Mouse (Mus musculus) brain, adult 10 weeks (tissue): Measurements from ENCODE around the gene Gpatch11. TPM values are rescaled to one million over a fixed set of nuclear protein-coding genes. Genes with fewer than 3 reads are reported as not detected.

Experiments
- polyA plus RNA-seq: library from polyadenylated mRNA; stranded (reverse); fragments of 350-450 nt; fragmentation: Illumina TruSeq; extraction: RNeasy Lipid Tissue Mini Kit (QIAGEN cat#74804); gene quantifications from one replicate; pipeline ENCODE4 v1.2.3, GENCODE M21; 2015; ENCODE audit warnings: low read depth, low replicate concordance

Gpatch11 gene
- 36.2 TPM for polyA plus RNA-seq

DNA sequence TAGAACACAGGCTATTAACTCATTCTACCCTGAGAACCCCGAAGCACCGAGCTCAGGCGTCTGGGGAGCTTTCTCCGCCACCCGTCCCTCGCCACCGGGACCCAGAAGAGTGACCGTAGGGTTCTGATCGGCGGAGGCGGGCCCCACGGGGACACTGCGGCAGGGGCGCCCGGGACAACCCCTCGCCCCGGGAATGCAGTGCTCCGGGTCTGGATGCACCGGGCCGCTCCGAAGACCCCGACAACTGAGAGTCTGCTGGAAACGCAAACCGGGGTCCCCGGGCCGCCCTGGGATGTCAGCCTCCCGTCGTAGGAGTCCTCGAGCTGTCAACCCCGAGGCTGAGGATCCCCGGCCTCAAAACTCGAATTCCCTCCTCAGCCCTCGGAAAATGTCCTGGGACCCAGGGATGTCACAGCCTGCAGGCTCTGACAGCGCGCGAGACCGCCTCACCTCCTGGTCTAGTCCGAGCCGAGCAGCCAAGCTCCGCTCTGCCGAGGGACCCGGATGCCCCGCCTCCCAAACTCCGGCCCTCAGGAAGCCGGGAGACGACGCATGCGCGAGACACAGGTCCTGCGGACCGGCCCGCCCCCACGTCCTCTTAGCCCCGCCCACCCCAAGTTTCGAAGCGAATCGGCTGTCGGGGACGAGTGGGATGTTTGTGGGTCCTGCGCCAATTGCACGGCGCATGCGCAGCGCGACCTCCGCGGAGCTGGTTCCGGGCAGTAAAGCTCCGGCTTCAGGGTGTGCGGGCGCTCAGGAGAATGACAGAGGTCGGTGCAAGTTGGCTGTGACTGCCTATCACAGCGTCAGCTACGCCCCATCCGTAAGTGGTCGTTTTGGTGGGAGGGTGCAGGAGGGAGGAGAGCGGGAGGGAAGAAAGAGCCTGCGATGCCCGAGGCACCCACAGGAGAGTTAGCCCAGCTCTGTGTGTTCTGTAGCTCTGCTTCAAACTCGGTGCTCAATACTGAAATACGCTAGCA is at the start of gene Gpatch11, which contains the start of gene Heatr5b:
Gene Gpatch11, plus strand, starts transcription at position 712 of the 980 bp plus-strand sequence.
Gene Heatr5b, minus strand, starts transcription at position 509 of the 980 bp plus-strand sequence.

DNA sequence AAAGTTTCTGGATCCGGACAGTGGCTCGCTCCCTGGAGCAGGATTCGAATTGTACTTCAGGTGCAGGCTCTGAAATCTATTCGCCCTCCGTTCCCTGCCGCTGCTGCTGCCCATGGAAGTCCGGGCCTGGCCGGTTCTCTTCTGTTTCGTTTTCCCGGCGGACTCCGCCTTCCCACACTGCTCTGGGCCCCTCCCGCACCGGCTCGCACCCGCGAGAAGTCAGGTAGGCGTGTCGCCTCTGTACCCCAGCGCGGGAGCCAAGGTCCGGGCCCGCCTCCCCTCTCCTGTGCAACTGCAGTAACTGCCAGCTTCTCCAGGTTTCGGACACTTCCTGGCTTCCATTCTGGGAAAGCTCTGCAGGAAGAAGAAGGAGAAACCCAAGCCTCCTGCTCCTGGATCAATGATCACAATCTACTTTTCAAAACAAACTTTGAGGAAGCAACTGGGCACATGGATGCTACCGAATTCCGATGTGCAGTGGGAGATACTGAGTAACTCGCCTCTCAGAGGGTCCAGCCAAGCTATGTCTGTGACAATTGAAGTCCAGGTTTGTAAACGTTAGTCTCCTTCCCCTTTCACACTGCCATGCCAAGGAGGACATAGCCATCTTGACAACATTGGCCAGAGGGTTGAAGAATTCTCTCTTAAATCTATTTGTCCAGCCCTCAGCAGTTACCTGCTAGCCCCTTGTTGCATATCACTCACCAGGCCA is 47.2 kb downstream of the Gpatch11 start, which contains the start of gene Eif2ak2:
Gene Eif2ak2, minus strand, starts transcription at position 173 of the 712 bp plus-strand sequence.

Other genes with a start within 250 kb of the Gpatch11 start
- 34.8 TPM for gene Strn, start 98.4 kb upstream of the Gpatch11 start, polyA plus RNA-seq
- 33.5 TPM for gene Heatr5b, start 203 bp upstream of the Gpatch11 start, polyA plus RNA-seq
- 3.6 TPM for gene Eif2ak2, start 47.0 kb downstream of the Gpatch11 start, polyA plus RNA-seq
- gene Sult6b1, start 71.4 kb downstream of the Gpatch11 start, polyA plus RNA-seq = 0.67 TPM
- gene Cebpzos, start 80.9 kb downstream of the Gpatch11 start, polyA plus RNA-seq = 81.6 TPM
- gene Cebpz, start 101.5 kb downstream of the Gpatch11 start, polyA plus RNA-seq = 26.5 TPM
- 72.4 TPM for gene Ndufaf7, start 101.6 kb downstream of the Gpatch11 start, polyA plus RNA-seq
- 12.8 TPM for gene Prkd3, start 185.2 kb downstream of the Gpatch11 start, polyA plus RNA-seq
- 21.4 TPM for gene Qpct, start 216.3 kb downstream of the Gpatch11 start, polyA plus RNA-seq